Mouse (Mus musculus) kidney, postnatal 10 days (tissue): Measurements from ENCODE around the gene Sorbs1.

ENCODE experiments used
- DNase-seq: peaks from one replicate; pipeline ENCODE4 v3.0.0; 2021; ENCODE audit warnings: mixed read lengths

Gene Sorbs1

DNA sequence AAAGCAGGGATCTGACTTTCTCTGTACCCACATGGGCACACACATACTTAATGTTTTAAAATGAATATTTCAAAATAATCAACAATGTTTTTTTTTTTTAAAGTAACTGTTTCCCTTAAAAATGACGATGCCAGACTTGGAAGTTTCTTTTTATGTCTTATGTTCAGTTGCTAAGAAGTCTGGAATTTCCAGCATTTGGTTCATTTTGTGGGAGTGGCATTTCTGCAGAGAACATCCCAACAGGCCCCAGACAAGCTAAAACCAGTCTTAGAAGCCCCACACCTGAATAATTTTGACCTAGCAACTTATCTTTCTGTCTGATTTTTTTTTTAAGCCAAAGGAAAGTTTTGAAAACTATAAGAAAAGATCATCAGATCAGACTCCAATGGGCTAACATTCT lies 258.0 kb downstream of the Sorbs1 start:
- no peak for DNase-seq

DNA sequence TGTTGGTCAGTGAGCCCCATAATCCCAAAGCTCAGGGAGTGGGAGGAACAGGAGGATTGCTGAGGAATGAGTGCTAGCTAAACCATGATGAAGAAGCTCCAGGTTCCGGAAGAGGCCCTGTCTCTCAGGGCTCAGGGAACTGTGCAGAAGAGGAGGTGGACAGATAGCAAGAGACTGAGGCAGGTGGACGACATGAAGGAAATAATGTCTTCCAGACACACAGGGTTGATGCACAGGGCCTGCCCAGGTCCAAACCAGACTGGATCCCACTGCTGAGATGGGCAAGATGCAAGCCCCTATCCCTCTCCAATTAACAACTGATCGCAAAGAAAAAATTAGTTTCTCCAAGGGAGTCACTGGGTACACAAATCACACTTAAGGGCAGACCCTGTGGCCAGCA lies 258.8 kb downstream of the Sorbs1 start:
- DNase-seq, result no peak

DNA sequence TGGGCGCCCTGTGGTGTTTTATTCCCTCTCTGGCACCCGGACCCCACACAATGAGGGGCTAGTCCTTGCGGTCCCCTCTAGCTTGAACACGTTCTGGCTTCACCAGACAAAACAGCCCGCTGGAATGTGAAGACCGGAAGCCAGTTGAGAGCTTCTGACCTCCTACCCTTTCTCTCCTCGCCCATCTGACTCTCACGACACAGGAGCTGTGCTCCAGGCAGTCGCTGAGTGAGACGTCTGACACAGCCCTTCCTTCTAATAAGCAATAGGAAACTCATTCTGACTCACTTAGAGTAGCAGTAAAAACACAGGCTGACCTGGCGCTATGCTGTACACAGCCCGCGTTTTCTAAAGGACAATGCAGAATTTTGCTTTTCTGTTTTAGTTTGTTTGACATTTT lies 259.8 kb downstream of the Sorbs1 start:
- no peak for DNase-seq

DNA sequence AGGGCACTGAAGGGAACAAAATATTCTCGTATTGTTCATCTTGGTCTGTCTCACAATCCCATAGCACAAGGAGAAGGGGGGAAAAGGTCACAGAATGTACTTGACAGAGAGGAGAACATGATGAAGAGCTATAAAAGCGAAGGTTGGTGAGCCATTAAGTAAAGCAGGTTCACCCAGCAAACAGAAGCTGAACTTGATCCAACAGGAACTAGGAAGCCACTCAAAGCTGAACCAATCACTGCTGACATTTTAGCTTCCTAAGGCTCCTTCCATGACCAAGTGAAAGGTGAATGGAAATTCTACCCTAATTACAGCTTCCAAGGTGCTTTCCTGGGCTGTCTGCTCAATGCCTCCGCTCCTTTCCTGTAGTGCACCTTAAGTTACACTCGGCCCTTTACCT lies 262.5 kb downstream of the Sorbs1 start:
- DNase-seq, result no peak

DNA sequence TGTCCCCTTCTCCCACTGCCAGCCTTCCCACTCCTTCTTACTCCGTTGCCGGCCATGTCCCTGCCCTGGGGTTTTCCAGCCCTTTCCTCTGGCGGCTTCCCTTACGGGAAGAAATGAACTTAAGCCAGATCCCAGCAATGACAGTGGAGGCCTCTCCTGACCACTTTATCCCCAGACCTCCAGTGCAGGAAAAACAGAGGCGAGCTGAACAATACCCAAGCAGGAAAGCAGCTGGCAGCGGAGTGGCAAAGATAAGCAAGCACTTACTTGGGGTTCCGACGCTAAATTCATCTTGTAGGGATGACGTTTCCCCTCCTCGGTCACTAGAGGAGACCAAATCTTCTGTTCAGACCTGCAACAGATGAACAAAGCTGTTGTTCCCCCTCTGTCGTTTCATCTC lies 264.2 kb downstream of the Sorbs1 start:
- DNase-seq, result no peak

DNA sequence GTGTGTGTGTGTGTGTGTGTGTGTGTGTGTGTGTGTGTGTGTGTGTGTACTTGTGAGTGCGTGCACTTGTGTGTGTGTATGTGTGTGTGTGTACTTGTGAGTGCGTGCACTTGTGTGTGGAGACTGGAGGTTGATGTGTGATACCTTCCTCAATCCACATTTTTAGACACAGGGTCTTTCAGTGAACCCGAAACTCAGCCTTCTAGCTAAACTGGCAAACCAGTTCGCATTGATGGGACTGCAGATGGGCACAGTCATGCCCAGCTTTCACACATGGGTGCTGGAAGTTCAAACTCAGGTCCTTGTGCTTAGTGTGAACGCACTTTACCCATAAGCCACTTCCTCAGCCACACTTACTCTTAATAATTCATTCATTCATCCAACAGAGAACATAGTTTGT lies 265.1 kb downstream of the Sorbs1 start:
- DNase-seq, result no peak

DNA sequence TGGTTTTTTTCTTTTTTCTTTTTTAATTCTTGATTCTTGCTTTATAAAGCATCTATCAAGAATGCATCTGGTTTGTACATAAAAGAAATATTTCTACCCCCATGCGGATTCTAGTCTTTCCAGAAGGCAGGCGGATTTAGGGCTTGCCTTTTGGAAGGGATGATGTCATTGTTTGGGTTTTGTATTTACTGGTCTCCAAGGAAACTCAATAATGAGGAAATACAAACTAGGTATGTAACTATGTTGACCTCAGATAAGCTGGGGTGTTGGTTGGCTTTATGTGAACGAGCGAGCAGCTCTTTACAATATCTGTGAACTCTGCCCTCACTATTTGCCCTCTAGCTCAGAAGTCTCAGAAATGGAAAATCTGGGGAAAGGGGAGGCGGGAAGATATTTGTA lies 266.3 kb downstream of the Sorbs1 start:
- no peak for DNase-seq

DNA sequence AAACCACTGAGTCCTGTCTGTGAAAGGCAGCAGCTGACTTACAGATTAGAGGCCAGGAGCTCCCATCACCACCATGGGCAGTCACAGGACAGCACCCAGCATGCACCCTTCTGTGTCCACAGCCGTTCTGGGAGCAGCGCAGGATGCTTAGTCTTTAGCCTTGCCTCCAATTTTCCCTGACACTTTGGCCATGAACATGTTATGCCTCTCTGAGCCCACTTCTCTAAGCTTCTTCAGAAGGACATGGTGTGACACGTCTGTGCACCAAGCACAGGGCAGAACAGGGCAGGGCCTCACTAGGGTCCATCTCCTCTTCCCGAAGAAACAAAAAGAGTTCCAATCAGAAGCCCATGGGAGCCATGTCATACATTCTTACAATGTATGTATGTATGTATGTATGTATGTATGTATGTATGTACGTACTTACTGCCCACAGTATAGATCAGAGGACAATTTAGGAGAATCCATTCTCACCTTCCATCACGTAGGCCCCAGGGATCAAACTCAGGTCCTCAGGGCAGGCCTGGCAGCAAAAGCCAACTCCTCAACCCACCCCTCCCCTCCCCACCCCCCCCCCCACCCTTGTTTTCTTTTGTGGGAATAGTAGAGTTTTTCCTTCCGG lies 266.8 kb downstream of the Sorbs1 start:
- no peak for DNase-seq
